Mouse (Mus musculus) T-helper 1 cell (primary cell): ENCODE measurements around the gene Gtf3c1.

Experiments
- in situ Hi-C: fragments of 300-600 bp; cut with MboI, MseI; formaldehyde crosslinking; loops from one replicate; pipeline ENCODE4 v1.15.1; 2025; ENCODE audit warnings: high pct_unique_total_duplicates

Gene Gtf3c1

GRCm38 (mm10) chr7:125622741-125623685 is 84.6 kb downstream of the Gtf3c1 start:
- in situ Hi-C loops = no loop called here

DNA sequence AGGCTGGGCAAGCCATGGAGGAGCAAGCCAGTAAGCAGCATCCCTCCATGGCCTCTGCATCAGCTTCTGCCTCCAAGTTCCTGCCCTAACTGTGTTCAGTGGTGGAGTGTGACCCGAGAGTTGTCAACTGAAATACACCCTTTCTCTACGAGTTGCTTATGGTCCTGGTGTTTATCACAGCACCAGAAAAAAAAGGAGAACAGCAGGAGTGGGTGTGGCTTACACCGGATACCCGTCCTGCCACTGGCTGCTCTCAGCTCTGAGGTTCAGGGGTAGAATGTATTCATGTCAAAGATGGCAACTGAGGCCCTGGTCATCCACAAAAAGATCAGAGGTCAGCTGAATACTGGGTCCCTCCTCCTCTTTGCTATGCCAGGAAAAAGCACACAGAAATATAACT is 87.5 kb downstream of the Gtf3c1 start:
- in situ Hi-C loops = no loop called here

DNA sequence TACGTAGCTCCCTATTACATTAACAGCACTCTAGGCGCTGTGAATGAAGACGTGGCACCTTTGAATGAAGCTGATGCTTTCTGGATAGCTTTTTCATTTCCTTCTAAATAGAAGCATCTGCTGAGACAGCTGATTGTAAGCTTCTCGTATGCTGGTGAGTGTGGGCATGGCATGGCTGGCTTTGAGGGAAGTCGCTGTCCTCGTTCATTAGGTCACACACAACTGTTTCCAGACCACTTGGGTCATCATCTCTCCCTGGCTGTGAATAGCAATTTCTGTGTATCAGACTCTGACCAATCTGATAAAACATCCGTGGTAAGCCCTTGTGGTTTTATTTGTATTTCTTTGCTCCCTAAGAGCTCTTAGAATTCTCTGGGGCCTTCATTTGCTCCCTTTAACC is 89.6 kb downstream of the Gtf3c1 start:
- in situ Hi-C loops = no loop called here

DNA sequence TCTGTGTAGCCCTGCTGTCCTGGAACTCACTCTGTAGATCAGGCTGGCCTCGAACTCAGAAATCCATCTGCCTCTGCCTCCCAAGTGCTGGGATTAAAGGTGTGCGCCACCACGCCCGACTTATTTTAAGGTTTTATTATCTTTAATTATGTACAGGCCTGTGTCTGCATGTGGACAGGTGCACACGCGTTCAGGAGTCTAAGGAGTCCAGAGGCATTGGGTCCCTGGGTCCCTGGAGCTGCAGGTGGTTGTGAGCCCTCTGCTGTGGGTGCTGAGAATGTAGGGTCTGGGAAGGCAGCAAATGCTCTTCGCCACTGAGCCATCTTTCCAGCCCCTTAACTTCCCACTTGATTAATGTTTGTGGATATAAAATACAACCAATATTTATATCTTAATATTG is 92.1 kb downstream of the Gtf3c1 start:
- in situ Hi-C loops = no loop called here

- in situ Hi-C loops = no loop called here
These were observed 94.0 kb downstream of the Gtf3c1 start for GRCm38 (mm10) chr7:125613579-125613978.

GRCm38 (mm10) chr7:125608183-125608688 is 99.3 kb downstream of the Gtf3c1 start:
- in situ Hi-C loops = loop anchor here (10.0 kb wide), 1 partner anchor 747 kb away; no protein-coding TSS in a partner anchor

DNA sequence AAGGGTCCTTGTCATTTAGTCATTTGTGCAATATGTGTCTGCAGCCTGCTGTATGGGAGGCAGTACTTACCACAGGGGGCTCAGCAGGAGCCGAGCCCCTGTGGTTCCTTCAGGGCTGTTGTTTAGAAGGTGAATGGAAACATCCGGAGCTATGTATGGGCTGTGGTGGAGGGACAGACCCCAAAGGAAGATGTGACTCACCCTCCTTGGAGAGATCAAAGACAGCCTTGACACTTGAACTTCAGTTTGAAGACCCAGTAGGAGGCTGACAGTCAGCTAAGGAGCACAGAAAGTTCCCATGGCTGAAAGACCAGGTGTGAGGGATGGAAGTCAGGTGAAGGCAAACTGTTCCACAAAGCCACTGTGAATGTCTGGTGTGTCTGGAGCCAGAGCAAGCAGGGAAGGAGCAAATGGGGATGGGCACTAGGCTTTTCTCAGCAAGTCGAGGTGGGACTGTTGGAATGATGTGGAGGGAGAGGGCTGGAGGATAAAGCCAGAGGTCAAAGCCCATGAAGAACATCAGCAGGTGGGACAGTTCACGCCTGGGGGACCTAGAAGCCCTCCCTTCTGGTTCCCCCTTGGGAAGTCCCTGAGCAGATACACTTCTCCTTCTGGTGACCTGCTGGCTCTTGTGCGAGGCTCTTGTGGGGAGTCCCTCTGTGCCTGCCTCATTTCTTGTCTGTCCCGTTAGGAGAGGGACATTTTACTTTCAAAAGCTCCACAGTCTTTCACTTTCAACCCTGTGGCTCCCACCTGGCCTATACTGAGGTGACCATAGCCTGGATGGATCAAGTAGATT is 100.0 kb downstream of the Gtf3c1 start:
- in situ Hi-C loops = loop anchor here (10.0 kb wide), 1 partner anchor 747 kb away; no protein-coding TSS in a partner anchor

DNA sequence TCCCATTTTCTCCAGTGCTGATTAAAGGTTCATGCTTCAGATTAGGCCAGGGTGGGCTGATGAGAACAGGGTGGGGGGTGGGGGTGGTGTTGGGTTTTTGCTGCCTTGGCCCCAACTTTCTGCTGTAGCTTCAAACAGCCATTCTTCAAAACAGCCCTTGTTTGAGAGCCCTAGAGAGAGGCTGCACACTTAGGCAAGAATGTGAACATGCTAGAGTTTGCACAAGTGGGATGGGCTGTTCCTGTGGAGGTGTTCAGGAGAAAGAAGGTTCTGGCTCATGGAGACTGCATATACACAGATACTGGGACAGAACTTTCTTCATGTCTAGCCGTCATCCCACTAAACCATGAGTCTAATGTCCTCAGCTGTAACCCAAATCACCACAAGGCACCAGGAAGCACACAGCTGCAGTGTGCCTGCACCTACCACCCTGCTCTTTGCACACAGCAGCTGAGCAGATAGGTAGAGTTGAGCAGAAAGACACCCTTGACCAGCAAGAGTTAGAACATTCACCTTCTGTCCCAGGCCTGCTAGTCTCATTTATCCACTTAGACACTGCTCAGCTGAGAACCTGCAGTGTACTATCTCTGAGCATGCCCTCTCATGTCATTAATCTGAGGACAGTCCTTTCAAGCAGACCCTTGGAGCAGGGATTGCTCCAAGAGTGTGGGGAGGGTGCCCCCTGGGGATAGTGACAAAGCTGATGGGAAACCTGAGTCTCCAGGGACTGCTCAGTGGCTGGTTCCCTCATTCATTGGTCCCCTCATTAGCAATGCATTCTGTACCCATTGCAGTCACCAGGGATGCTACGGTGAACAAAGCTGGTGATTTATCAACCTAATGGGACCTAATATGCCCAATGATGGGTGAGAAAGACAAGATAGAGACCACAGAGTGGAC is 101.1 kb downstream of the Gtf3c1 start:
- in situ Hi-C loops = loop anchor here (10.0 kb wide), 1 partner anchor 748 kb away; no protein-coding TSS in a partner anchor

GRCm38 (mm10) chr7:125605725-125606139 is 101.8 kb downstream of the Gtf3c1 start:
- in situ Hi-C loops = loop anchor here (10.0 kb wide), 1 partner anchor 749 kb away; no protein-coding TSS in a partner anchor

DNA sequence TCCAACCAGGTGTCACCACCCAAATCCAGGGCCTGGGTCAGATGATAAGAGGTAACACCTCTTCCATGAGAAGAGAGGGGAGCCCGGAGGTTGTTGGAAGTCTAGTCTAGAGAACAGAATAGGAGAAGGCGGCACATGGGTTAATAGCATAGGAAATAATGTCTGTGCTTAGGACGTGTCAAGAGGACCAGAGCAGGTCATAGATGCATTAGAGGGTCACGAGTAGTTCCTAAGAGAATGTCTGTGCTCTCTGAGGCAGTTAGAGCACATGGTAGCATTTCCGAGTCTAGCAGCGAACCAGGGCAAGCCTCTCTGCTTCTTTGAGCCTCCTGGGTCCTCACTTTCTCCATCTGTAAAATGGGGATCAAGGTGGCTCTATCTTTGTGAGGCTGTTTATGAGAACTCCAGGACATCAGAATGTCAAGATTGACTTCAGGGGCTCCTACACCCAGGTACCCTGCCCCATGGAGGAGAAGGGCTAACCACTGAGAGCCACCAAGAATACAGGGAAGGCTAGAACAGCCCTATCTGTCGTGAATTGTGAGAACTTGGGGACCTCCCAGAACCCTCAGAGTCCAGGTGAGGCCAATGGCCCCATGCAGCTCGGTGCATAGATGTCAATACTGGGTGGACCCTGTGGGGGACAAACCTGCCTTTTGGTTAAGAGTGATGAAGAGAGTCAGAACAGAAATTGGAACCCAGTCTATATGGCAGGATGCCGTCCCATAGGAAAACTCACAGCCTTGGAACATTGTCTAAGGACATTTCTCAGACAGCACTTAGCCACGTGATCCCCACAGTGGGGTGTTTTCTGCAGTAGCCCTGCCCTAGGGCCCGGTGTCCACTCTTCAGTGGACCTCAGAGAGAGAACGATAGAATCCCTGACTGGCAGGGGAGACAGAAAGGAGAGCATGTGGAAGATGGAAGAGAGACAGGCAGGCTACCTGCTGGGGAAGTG is 102.9 kb downstream of the Gtf3c1 start:
- in situ Hi-C loops = loop anchor here (10.0 kb wide), 1 partner anchor 750 kb away; no protein-coding TSS in a partner anchor

DNA sequence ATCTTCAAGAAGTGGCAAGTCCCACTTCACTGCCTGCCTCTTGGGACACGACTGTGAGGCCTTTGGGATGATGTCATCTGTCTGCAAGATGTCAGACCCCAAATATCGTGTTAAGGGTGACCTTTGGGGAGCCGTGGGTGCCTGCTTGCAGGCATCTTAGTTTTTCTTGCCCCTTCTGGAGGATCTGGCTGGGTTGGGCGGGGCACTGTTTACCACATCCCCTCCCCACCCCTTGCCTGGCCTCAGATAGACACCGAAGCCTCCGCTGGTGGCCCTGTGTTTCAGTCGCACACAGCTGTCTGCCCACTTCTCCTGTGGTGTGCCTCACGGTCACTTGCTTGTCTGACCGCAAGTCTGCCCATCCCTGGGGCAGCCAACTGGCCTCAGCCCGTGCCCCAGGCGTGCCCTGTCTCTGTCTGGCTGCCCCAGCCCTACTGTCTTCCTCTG is 104.4 kb downstream of the Gtf3c1 start, which contains the start of gene Il21r:
TSS of gene Il21r (plus strand) at position 245 of the 447 bp plus-strand sequence.
- in situ Hi-C loops = loop anchor here (10.0 kb wide), 1 partner anchor 752 kb away; no protein-coding TSS in a partner anchor

DNA sequence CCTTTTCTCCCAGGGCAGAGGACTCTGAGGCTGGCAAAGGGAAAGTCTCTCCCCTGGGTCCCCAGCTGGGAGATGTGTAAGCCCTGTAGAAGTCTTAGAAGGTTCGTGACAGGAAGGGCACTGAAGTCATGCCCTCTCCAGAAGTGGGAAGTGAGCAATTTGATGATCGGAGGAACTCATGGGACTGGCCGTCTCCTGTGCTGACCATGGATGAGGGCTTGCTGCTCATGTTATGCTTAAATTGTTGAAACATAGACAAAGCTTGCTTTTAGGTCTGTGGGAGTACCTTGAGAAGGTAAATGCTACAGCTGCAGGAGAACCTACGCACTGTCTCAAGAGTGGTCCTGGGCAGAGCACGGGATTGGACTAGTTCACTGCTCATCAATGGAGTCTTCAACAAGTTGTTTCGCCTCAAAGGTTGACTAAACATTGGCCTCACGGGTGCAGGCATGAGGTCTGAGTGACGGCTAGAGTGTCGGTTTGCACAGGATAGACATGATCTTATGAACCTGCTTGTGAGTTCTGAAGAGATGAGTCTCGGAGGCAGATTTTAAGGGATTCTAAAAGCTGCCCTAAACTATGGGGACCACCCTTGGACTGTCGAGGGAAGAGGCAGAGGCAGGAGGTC is 105.6 kb downstream of the Gtf3c1 start:
- in situ Hi-C loops = loop anchor here (10.0 kb wide), 1 partner anchor 753 kb away; no protein-coding TSS in a partner anchor

DNA sequence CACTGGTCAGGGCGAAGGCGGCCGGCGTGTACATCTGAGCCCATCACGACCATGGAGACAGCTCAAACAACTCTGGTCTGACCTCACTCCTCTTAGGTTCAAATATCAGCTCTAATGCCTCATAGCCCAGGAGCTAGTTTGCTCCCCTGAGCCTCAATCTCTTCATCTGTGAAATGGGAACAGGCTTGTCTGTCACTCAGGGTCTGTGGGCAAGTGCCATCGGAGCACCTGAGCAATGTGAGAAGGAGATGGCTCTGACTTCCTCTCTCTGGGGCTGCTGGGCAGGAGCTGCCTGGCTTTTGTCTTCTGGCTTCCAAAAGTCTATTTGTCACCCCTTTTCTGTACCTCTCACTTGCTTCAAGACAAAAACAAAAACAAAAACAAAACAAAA is 106.3 kb downstream of the Gtf3c1 start:
- in situ Hi-C loops = loop anchor here (10.0 kb wide), 1 partner anchor 754 kb away; no protein-coding TSS in a partner anchor

GRCm38 (mm10) chr7:125600612-125601279 is 106.8 kb downstream of the Gtf3c1 start:
- in situ Hi-C loops = loop anchor here (10.0 kb wide), 1 partner anchor 754 kb away; no protein-coding TSS in a partner anchor

GRCm38 (mm10) chr7:125600136-125600535 is 107.4 kb downstream of the Gtf3c1 start:
- in situ Hi-C loops = loop anchor here (10.0 kb wide), 1 partner anchor 755 kb away; no protein-coding TSS in a partner anchor

DNA sequence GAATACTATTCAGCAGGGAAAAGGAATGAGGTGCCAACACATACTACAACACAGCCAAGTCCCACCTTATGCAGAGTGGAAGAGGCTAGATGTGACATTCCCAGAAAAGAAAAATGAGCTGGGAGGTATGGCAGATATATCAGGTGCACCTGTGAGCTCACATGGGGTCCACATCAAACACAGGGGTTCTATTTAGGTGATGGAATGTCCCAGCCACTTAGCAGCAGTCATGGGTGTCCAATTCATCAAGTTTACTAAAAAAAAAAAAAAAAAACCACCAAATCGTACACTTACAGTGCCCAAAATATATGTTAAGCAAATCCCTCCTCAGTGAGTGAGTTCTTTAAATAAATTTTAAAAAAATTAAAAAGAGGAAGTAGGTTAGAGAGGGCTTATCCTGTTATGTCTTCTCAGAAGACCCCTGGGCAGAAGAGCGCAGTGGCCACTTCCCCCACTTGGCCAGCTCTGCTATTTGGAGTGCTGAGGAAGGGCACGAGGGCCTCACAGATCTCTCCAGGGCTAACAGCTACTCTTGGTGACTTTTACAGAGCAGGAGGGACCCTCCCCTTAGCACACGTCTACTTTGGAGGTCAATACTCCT is 108.1 kb downstream of the Gtf3c1 start:
- in situ Hi-C loops = no loop called here

DNA sequence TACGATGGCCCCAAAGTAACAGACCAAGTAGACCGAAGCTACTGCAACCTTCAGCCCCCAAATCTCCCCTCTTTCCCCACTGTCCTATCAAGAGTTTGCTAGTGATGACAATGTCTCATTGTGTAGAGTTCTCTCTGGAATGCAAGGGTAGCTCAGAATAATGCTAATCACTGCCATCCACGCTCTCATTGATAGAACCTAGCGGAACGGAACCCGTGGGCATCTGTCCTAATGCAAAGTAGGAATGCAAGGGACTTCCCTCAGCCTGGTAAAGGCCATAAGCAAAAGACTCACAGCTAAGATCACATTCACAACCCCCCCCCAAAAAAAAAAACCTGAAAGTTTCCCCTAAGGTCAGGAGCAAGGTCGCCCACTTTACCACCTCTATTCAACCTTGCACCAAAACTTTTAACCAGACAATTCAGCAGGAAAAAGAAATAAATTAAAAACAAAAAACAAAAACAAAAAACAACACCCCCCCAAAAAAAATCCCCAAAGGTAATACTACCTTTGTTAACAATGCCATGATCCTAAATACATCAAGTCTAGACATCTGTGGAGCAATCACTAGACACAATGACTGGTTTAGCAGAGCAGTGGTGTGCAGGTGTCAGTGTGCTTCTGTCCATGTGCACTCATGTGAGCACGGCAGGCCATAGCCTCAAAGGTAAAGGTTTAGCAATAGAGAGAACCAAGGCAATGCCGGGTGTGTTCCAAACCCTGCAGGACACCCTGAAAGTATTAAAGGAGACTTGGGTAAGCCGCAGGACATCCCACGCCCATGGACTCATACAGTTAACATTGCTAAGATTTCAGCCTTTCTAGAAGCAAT is 109.8 kb downstream of the Gtf3c1 start:
- in situ Hi-C loops = no loop called here
